Mouse (Mus musculus) CH12.LX (cell line): ENCODE results near the gene Fbxw8. TPM values are rescaled to one million over a fixed set of nuclear protein-coding genes. Genes with fewer than 3 reads are reported as not detected.

ENCODE experiments used
- DNase-seq: peaks from one replicate; pipeline ENCODE4 v3.0.0-alpha.2; 2013; ENCODE audit errors: extremely low read depth
- H3K27ac ChIP-seq: 2 replicates; pipeline ENCODE4 v1.5.1; 2012; ENCODE audit warnings: low read depth, mild to moderate bottlenecking, control low read depth, moderate library complexity; ENCODE audit not compliant: insufficient read depth
- H3K27me3 ChIP-seq: replicated peaks from 2 replicates; pipeline ENCODE3; 2012; ENCODE audit warnings: inconsistent platforms
- H3K36me3 ChIP-seq, 2 experiments: replicated peaks in 1 of 2; 2 replicates each; pipeline versions ENCODE3 to v1.6.1; 2012; ENCODE audit warnings: inconsistent platforms in 1 of 2, low read length in 1 of 2, mild to moderate bottlenecking in 1 of 2, mixed read lengths in 1 of 2, moderate library complexity in 1 of 2; ENCODE audit not compliant: control insufficient read depth in 1 of 2, insufficient read depth in 1 of 2
- H3K4me1 ChIP-seq, 2 experiments: 2 replicates each; pipeline ENCODE4 v1.6.1; 2012; ENCODE audit warnings: inconsistent platforms in 1 of 2, moderate library complexity in 1 of 2; ENCODE audit not compliant: insufficient read depth in 2 of 2, control insufficient read depth in 1 of 2
- H3K4me2 ChIP-seq: 2 replicates; pipeline ENCODE4 v1.6.1; 2012; ENCODE audit warnings: low read depth, mild to moderate bottlenecking, control low read depth; ENCODE audit not compliant: poor library complexity, insufficient read depth, severe bottlenecking
- H3K4me3 ChIP-seq, 3 experiments: fragments of 150-350 bp in 1 of 3; sonication (generic) in 1 of 3; replicated peaks in 1 of 3; 2 replicates each; pipeline versions ENCODE3 to v1.5.1; 2011 to 2012; ENCODE audit warnings: low read depth in 2 of 3, low read length in 2 of 3, mild to moderate bottlenecking in 2 of 3, moderate library complexity in 2 of 3, control low read depth in 1 of 3, improper control_type of control experiment in 1 of 3, inconsistent platforms in 1 of 3, mixed read lengths in 1 of 3; ENCODE audit not compliant: poor library complexity in 1 of 3
- H3K79me2 ChIP-seq: replicated peaks from 2 replicates; pipeline ENCODE4 v1.6.1; 2012; ENCODE audit warnings: mild to moderate bottlenecking, moderate library complexity; ENCODE audit not compliant: control insufficient read depth, poor library complexity, insufficient read depth, severe bottlenecking; ENCODE audit errors: extremely low read depth
- H3K9ac ChIP-seq: 2 replicates; pipeline ENCODE4 v1.6.1; 2012; ENCODE audit warnings: low read depth, mild to moderate bottlenecking, control low read depth, moderate library complexity; ENCODE audit not compliant: insufficient read depth
- H3K9me3 ChIP-seq: replicated peaks from 2 replicates; pipeline ENCODE3; 2012; ENCODE audit warnings: low read length, inconsistent platforms, mixed read lengths
- BHLHE40 ChIP-seq: IDR thresholded peaks from 2 replicates; pipeline ENCODE4 v1.6.1; 2011; ENCODE audit warnings: mild to moderate bottlenecking, low read depth, low read length, improper control_type of control experiment
- CHD2 ChIP-seq: IDR thresholded peaks from 2 replicates; pipeline ENCODE4 v1.6.1; 2011; ENCODE audit warnings: low read length, improper control_type of control experiment
- CTCF ChIP-seq, 2 experiments: IDR thresholded peaks in 1 of 2; conservative IDR thresholded peaks in 1 of 2; 2 replicates each; pipeline ENCODE4 v1.5.1; 2011 to 2012; ENCODE audit warnings: low read depth in 2 of 2, low read length in 2 of 2, improper control_type of control experiment in 1 of 2, inconsistent platforms in 1 of 2, mild to moderate bottlenecking in 1 of 2, moderate library complexity in 1 of 2
- ELF1 ChIP-seq: IDR thresholded peaks from 2 replicates; pipeline ENCODE4 v1.6.1; 2014; ENCODE audit warnings: low read depth, mild to moderate bottlenecking, inconsistent platforms, low read length, improper control_type of control experiment
- IRF4 ChIP-seq: IDR thresholded peaks from 2 replicates; pipeline ENCODE4 v1.6.1; 2014; ENCODE audit warnings: low read depth, mild to moderate bottlenecking, inconsistent platforms, low read length, improper control_type of control experiment
- JUN ChIP-seq: IDR thresholded peaks from 2 replicates; pipeline ENCODE4 v1.6.1; 2011; ENCODE audit warnings: low read depth, mild to moderate bottlenecking, low read length, improper control_type of control experiment, moderate library complexity; ENCODE audit not compliant: insufficient read depth
- JUND ChIP-seq: conservative IDR thresholded peaks from 2 replicates; pipeline ENCODE4 v1.6.1; 2011; ENCODE audit warnings: low read depth, low read length, improper control_type of control experiment
- MAFK ChIP-seq: IDR thresholded peaks from 2 replicates; pipeline ENCODE4 v1.6.1; 2011; ENCODE audit warnings: low read length, improper control_type of control experiment; ENCODE audit not compliant: insufficient replicate concordance
- MAX ChIP-seq: IDR thresholded peaks from 2 replicates; pipeline ENCODE4 v1.6.1; 2011; ENCODE audit warnings: low read length, improper control_type of control experiment
- MXI1 ChIP-seq: IDR thresholded peaks from 2 replicates; pipeline ENCODE4 v1.6.1; 2011; ENCODE audit warnings: mild to moderate bottlenecking, low read depth, low read length, improper control_type of control experiment
- MYC ChIP-seq: IDR thresholded peaks from 2 replicates; pipeline ENCODE4 v1.6.1; 2011; ENCODE audit warnings: low read depth, mild to moderate bottlenecking, improper control_type of control experiment, low read length
- NELFE ChIP-seq: IDR thresholded peaks from 2 replicates; pipeline ENCODE4 v1.6.1; 2011; ENCODE audit warnings: low read depth, low read length, improper control_type of control experiment
- NRF1 ChIP-seq: IDR thresholded peaks from 2 replicates; pipeline ENCODE4 v1.6.1; 2014; ENCODE audit warnings: low read depth, mild to moderate bottlenecking, inconsistent platforms, low read length, improper control_type of control experiment, moderate library complexity
- POLR2A ChIP-seq: IDR thresholded peaks from 2 replicates; pipeline ENCODE4 v1.6.1; 2011; ENCODE audit warnings: low read depth, mild to moderate bottlenecking, improper control_type of control experiment, low read length
- RAD21 ChIP-seq: IDR thresholded peaks from 2 replicates; pipeline ENCODE4 v1.6.1; 2011; ENCODE audit warnings: low read depth, mild to moderate bottlenecking, low read length, improper control_type of control experiment, moderate library complexity
- RCOR1 ChIP-seq: conservative IDR thresholded peaks from 2 replicates; pipeline ENCODE4 v1.6.1; 2012; ENCODE audit warnings: low read depth, mild to moderate bottlenecking, inconsistent platforms, low read length, improper control_type of control experiment
- SIN3A ChIP-seq: IDR thresholded peaks from 2 replicates; pipeline ENCODE4 v1.6.1; 2012; ENCODE audit warnings: low read length, improper control_type of control experiment, inconsistent platforms
- TCF12 ChIP-seq: IDR thresholded peaks from 2 replicates; pipeline ENCODE4 v1.6.1; 2014; ENCODE audit warnings: low read depth, mild to moderate bottlenecking, inconsistent platforms, low read length, improper control_type of control experiment
- USF2 ChIP-seq: conservative IDR thresholded peaks from 2 replicates; pipeline ENCODE4 v1.6.1; 2011; ENCODE audit warnings: low read depth, low read length, improper control_type of control experiment
- ZC3H11A ChIP-seq: IDR thresholded peaks from 2 replicates; pipeline ENCODE4 v1.6.1; 2012; ENCODE audit warnings: low read depth, mild to moderate bottlenecking, inconsistent platforms, low read length, improper control_type of control experiment
- ZMIZ1 ChIP-seq: IDR thresholded peaks from 2 replicates; pipeline ENCODE4 v1.6.1; 2012; ENCODE audit warnings: low read depth, mild to moderate bottlenecking, inconsistent platforms, low read length, improper control_type of control experiment
- ZNF384 ChIP-seq: IDR thresholded peaks from 2 replicates; pipeline ENCODE4 v1.6.1; 2012; ENCODE audit warnings: low read depth, low read length, improper control_type of control experiment, inconsistent platforms
- dilution Hi-C: fragments of 300-500 bp; cut with MboI; formaldehyde crosslinking; loops from 2 replicates; pipeline ENCODE4 v1.14.3; 2020; ENCODE audit warnings: low sequenced_read_pairs; ENCODE audit not compliant: extremely low pct_unique_long_range_greater_than_20kb, extremely low pct_ligation_motif_present
- in situ Hi-C: fragments of 300-500 bp; cut with MboI; formaldehyde crosslinking; loops from 3 replicates; pipeline ENCODE4 v1.14.3; 2019; ENCODE audit warnings: low sequenced_read_pairs, low pct_ligation_motif_present, low pct_unique_long_range_greater_than_20kb, mixed read lengths
- polyA plus RNA-seq: library from polyadenylated mRNA; unstranded; fragments of >175 nt; gene quantifications from 2 replicates; pipeline ENCODE4 v1.2.1, GENCODE M21; 2012; ENCODE audit warnings: low read depth; ENCODE audit not compliant: insufficient read length
- total RNA-seq, 2 experiments: library from RNA; depleted of rRNA; stranded (reverse); fragments of 300-350 nt in 1 of 2; fragments of >200 nt in 1 of 2; gene quantifications; 2 replicates each; pipeline ENCODE4 v1.2.3; 2012 to 2014

Gene Fbxw8
- total and polyA plus RNA-seq, 3 experiments = 41.7 to 50.9 (median 47.3) TPM

DNA sequence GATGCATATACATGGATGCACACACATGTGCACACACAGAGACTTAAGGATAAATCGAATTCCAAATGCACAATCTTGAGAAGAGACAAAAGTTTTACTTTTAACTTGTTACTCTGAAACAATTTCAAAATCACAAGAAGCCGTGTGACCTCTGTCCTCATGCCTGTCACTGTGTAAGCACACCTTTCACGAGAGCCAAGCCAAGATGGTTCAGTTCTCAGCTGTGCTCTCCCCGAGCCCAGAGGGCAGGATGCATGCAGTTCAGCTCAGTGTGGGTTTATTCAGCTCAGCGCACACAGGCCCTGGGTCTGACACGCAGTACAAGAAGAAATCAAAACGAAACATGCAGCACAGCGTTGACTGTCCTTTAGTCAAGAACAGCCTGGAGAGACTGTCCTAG lies 49.7 kb downstream of the Fbxw8 start:
- no peak overlapping the region for H3K27ac ChIP-seq
- no peaks in the 10 kb centered on the region for H3K9me3 ChIP-seq
- no peak overlapping the region for H3K9ac ChIP-seq
- TF ChIP-seq CTCF (conservative IDR thresholded peaks at IDR 0.05 in 1 of 2, IDR thresholded peaks at IDR 0.05 in 1 of 2; ENCODE audit: low read depth in 2 of 2, low read length in 2 of 2) = no peak
- no peak for TF ChIP-seq ZMIZ1
- TF ChIP-seq ZNF384 = no peak
- TF ChIP-seq ZC3H11A = no peak
- no peak for TF ChIP-seq POLR2A
- TF ChIP-seq RAD21 = no peak
- no peak for TF ChIP-seq IRF4
- TF ChIP-seq USF2 = no peak
- TF ChIP-seq JUN = no peak
- TF ChIP-seq JUND = no peak
- TF ChIP-seq BHLHE40 = no peak
- TF ChIP-seq TCF12 = no peak
- H3K4me2 ChIP-seq = no peak overlapping the region
- H3K27me3 ChIP-seq = no peaks in the 10 kb centered on the region
- no peak for DNase-seq
- no peaks in the 10 kb centered on the region for H3K79me2 ChIP-seq
- no peaks in the 10 kb centered on the region for H3K4me1 ChIP-seq
- dilution Hi-C loops = no loop called here
- H3K4me3 ChIP-seq = no peak overlapping the region
- in situ Hi-C loops = no loop called here
- peaks cover 48 to 82% of the 10 kb centered on the region in 2 experiments for H3K36me3 ChIP-seq

DNA sequence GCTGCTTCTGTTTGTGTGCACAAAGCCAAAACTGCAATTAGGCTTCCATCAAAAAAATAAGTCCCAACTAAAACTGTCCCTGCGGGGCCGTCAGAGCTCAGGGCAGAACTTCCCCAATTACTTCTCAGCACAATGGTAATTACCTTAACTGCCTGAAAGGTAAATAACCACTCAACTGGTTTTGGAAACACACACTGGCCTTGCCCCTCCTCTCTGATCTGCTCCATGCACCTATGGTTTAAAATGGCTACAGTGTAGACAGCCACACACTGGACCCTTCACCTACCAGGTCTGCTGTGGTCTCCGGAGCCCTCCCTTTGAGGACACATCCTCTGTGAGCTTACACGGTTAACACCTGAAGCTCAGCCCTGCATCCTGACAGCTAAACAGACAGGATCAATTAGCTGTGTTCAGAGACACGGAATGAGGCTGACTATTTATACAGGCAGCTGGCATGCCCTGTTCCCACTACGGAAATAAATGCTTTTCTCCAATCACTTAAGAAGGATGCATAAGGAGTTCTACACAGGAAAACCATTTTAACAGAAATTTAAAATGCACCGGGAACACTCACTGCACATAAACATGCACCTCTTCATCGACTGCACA lies 55.3 kb downstream of the Fbxw8 start:
- in situ Hi-C loops (no loop called here), dilution Hi-C loops (no loop called here)
- Histone ChIP-seq H3K4me2 (no peak overlapping the region), H3K4me1 (no peaks in the 10 kb centered on the region), H3K27me3 (no peaks in the 10 kb centered on the region), H3K9me3 (no peaks in the 10 kb centered on the region), H3K4me3 (no peak overlapping the region), H3K36me3 (peaks cover 21 to 81% of the 10 kb centered on the region in 2 experiments), H3K79me2 (no peaks in the 10 kb centered on the region), H3K9ac (no peak overlapping the region), H3K27ac (no peak overlapping the region)
- no peak for DNase-seq
- TF ChIP-seq CHD2 (no peak), MXI1 (no peak), RCOR1 (no peak), MAX (no peak), SIN3A (no peak), MAFK (no peak), ELF1 (no peak), MYC (no peak), BHLHE40 (no peak), POLR2A (no peak), NRF1 (no peak), NELFE (no peak), JUND (no peak)
